Mouse (Mus musculus): ENCODE results near the gene Ppp1r18. TPM values are rescaled to one million over a fixed set of nuclear protein-coding genes. Genes with fewer than 3 reads are reported as not detected.

Gene Ppp1r18
- polyA plus RNA-seq, 1 experiment from 2014 or later, result 21.2 TPM

DNA sequence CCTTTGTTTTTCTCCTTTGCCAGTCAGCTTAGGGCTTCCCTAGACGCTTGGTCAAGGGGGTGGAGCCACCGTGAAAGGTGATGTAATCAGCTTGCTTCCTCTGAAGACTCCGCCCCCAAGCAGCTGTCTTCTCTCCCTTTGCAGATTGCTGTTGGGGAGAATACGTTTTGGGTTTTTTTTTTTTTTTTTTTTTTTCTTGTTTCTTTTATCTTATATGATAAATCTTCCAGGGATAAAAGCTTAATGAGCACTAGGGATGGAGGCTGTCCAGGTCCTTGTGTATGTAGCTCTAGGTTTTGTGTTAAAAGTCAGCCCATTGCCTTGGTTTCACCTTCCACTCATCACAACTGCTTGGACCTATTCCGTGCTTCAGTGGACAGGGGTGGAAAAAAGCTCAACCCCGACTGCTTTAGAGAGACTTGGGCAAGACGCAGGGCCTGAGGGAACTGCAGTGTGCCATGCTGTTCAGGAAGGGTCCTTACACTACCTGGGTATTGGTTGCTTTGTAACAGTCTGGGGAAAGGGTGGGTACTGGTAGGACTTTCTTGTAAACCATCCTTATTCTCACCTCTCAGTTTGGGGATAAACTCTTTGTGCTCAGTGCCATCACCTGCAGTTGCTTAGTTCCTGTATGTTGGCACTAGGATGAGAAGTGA is 53.8 kb downstream of the Ppp1r18 start:
- ATAC-seq (peak; percentile 48), DNase-seq (ENCODE audit: low spot score) (peak; percentile 99)
- peak overlapping the region; percentile 96 for H3K9ac ChIP-seq (ENCODE audit: low read length)
- no peaks in the 10 kb centered on the region for H3K27me3 ChIP-seq (replicated peaks; ENCODE audit: control insufficient read depth, insufficient read depth, low read length)
- H3K4me2 ChIP-seq (ENCODE audit: low read length), result peak overlapping the region; percentile 87
- peak overlapping the region; percentile 93 for H3K27ac ChIP-seq (ENCODE audit: low read depth, low read length)
- H3K36me3 ChIP-seq (ENCODE audit: control insufficient read depth, insufficient read depth, low read length), result peaks cover 16% of the 10 kb centered on the region
- H3K4me1 ChIP-seq (ENCODE audit: control insufficient read depth, insufficient read depth, low read length), result peaks cover 25% of the 10 kb centered on the region
- peak overlapping the region; percentile 64 for H3K4me3 ChIP-seq (ENCODE audit: low read depth, low read length)
- 11% methylated on average over 7 of the region's 7 CpGs for WGBS
- H3K9me3 ChIP-seq (replicated peaks; ENCODE audit: control insufficient read depth, low read length), result no peaks in the 10 kb centered on the region

DNA sequence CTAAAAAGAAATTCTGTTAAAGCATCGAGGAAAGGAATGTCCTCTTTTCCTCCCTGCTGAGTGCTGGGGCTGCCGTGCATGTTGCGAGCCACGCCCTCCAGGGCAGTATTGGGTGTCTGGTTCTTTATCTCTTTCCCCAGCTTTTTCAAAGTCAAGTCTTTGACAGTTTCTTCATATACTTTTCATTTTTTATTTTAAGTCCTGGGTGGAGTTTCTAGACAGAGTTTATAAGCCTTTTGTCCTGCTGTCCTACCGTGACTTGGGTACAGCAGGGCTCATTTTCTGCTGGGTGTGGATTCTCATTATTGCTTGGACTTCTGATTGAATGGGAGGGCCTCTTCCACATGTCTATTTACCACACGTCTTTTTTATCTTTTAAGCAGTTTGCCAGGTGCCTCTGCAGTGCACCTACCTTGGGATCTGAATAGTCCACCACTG is 54.5 kb downstream of the Ppp1r18 start:
- 46% methylated on average over 6 of the region's 6 CpGs for WGBS
- H3K36me3 ChIP-seq (ENCODE audit: control insufficient read depth, insufficient read depth, low read length), result peaks cover 23% of the 10 kb centered on the region
- no peak for ATAC-seq
- H3K27ac ChIP-seq (ENCODE audit: low read depth, low read length), result peak overlapping the region; percentile 93
- H3K9ac ChIP-seq (ENCODE audit: low read length), result peak overlapping the region; percentile 73
- H3K4me3 ChIP-seq (ENCODE audit: low read depth, low read length), result peak overlapping the region; percentile 64
- no peaks in the 10 kb centered on the region for H3K27me3 ChIP-seq (replicated peaks; ENCODE audit: control insufficient read depth, insufficient read depth, low read length)
- H3K4me1 ChIP-seq (ENCODE audit: control insufficient read depth, insufficient read depth, low read length), result peaks cover 25% of the 10 kb centered on the region
- no peaks in the 10 kb centered on the region for H3K9me3 ChIP-seq (replicated peaks; ENCODE audit: control insufficient read depth, low read length)
- no peak for DNase-seq (ENCODE audit: low spot score)
- H3K4me2 ChIP-seq (ENCODE audit: low read length), result peak overlapping the region; percentile 87

DNA sequence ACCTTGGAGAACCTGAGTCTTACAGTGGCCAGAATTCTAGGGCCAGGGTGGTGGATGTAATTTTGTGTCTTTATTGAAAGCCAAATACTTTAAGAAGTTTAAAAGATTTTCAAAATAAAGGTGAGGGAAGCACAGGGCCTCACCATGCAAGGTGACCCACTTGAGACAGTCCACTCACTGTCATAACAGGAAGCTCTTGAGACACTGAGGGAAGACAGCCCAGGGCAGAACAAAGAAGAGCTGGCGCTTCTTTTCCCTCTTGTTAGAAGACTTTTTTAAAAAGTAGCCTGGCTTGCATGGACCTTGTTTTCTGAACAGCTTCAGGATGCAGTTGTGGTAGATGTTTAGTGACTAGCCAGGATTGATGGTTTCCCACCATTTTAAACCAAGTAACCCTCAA is 55.0 kb downstream of the Ppp1r18 start:
- H3K4me3 ChIP-seq (ENCODE audit: low read depth, low read length), result peak overlapping the region; percentile 64; the same call in 1 of the 2 replicates
- peak overlapping the region; percentile 73; the same call in 1 of the 2 replicates for H3K9ac ChIP-seq (ENCODE audit: low read length)
- no peaks in the 10 kb centered on the region for H3K27me3 ChIP-seq (replicated peaks; ENCODE audit: control insufficient read depth, insufficient read depth, low read length)
- H3K4me1 ChIP-seq (ENCODE audit: control insufficient read depth, insufficient read depth, low read length), result peaks cover 23% of the 10 kb centered on the region
- H3K27ac ChIP-seq (ENCODE audit: low read depth, low read length), result peak overlapping the region; percentile 93; the same call in 1 of the 2 replicates
- WGBS, result 90% methylated on average over 1 of the region's 1 CpGs
- no peaks in the 10 kb centered on the region for H3K9me3 ChIP-seq (replicated peaks; ENCODE audit: control insufficient read depth, low read length)
- H3K36me3 ChIP-seq (ENCODE audit: control insufficient read depth, insufficient read depth, low read length), result peaks cover 28% of the 10 kb centered on the region
- DNase-seq (ENCODE audit: low spot score), result no peak
- ATAC-seq, result no peak
- H3K4me2 ChIP-seq (ENCODE audit: low read length), result peak overlapping the region; percentile 87

DNA sequence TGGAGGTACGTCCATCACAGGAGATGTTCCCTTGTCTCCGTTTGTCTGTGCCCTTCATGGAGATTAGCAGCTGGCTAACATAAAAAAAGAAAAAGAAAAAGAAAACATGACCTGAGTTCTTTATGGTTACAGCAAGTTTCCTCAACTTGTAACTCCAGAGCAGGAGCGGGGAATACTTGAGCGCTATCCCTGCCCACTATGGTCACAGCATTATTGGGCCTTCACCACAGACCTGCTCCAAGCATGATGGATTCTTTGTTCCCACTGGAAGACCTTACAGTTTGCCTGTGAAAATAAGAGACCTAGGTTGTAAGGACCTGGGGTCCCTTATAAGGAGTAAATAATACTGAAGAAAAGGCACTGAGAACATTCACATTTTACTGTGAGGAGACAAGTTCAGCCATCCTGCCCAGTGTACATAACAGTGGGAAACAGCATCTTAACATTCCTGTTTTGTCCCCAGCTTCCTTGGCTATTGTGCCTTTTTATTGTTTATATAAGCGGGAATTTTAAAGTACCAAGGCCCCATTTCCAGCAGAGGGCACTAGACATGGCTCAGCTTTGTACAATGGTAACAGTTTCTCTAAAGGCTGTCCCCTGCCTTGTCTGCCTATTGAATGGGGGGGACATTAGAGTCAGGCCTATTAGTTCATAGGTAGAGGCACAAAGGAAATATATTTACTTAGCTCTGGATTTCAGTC is 55.6 kb downstream of the Ppp1r18 start:
- DNase-seq (ENCODE audit: low spot score) (peak; percentile 75), ATAC-seq (no peak)
- Histone ChIP-seq H3K9me3 (replicated peaks; ENCODE audit: control insufficient read depth, low read length) (no peaks in the 10 kb centered on the region), H3K4me1 (ENCODE audit: control insufficient read depth, insufficient read depth, low read length) (peaks cover 20% of the 10 kb centered on the region), H3K27me3 (replicated peaks; ENCODE audit: control insufficient read depth, insufficient read depth, low read length) (no peaks in the 10 kb centered on the region), H3K4me2 (ENCODE audit: low read length) (peak overlapping the region; percentile 87), H3K4me3 (ENCODE audit: low read depth, low read length) (no peak overlapping the region), H3K36me3 (ENCODE audit: control insufficient read depth, insufficient read depth, low read length) (peaks cover 33% of the 10 kb centered on the region), H3K9ac (ENCODE audit: low read length) (no peak overlapping the region), H3K27ac (ENCODE audit: low read depth, low read length) (peak overlapping the region; percentile 93; the same call in 1 of the 2 replicates)
- WGBS, result 69% methylated on average over 5 of the region's 5 CpGs

DNA sequence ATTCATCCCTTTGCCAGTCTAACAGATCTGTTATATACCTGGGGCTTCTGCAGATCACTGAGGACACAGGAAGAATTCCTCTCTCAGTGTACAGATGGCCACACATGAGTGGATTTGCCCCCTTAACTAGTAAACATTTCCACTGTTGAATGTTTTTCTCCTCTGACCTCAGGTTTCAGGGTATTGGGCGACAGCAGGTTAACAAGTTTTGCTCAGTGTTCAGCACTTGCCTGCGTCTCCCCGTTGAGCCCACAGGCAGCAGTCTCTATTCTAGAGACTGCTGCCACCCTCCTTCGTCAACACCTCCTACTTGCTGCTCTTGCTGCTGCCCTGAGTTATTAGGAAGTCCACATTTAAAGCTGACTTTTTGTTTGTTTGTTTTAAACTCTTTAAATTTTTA is 56.3 kb downstream of the Ppp1r18 start:
- H3K4me2 ChIP-seq (ENCODE audit: low read length), result no peak overlapping the region
- no peaks in the 10 kb centered on the region for H3K27me3 ChIP-seq (replicated peaks; ENCODE audit: control insufficient read depth, insufficient read depth, low read length)
- peaks cover 40% of the 10 kb centered on the region for H3K36me3 ChIP-seq (ENCODE audit: control insufficient read depth, insufficient read depth, low read length)
- ATAC-seq (no peak), DNase-seq (ENCODE audit: low spot score) (no peak)
- no peak overlapping the region for H3K9ac ChIP-seq (ENCODE audit: low read length)
- 90% methylated on average over 4 of the region's 4 CpGs for WGBS
- no peak overlapping the region for H3K27ac ChIP-seq (ENCODE audit: low read depth, low read length)
- H3K9me3 ChIP-seq (replicated peaks; ENCODE audit: control insufficient read depth, low read length), result no peaks in the 10 kb centered on the region
- H3K4me1 ChIP-seq (ENCODE audit: control insufficient read depth, insufficient read depth, low read length), result peaks cover 20% of the 10 kb centered on the region
- H3K4me3 ChIP-seq (ENCODE audit: low read depth, low read length), result no peak overlapping the region

DNA sequence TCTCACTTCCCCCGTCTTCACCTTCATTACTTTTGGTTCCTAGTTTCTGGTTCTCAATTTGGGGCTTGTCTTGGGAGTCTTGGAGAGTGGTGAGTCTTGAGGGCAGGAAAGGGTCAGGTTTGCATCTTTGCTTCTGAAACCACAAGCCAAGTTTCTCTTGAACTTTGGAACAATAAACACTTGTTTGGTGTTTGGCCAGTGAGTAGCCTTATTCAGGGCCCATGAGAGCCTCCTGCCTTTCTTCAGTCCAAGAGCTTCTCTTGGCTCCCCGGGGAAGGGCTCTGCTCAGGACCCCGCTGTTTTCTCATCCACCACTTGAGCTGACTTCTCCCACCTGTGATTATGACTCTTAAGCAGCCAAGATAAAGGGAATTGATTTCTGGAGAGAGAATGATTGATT is 57.2 kb downstream of the Ppp1r18 start:
- Histone ChIP-seq H3K9ac (ENCODE audit: low read length) (no peak overlapping the region), H3K9me3 (replicated peaks; ENCODE audit: control insufficient read depth, low read length) (no peaks in the 10 kb centered on the region), H3K36me3 (ENCODE audit: control insufficient read depth, insufficient read depth, low read length) (peaks cover 43% of the 10 kb centered on the region), H3K27me3 (replicated peaks; ENCODE audit: control insufficient read depth, insufficient read depth, low read length) (no peaks in the 10 kb centered on the region), H3K27ac (ENCODE audit: low read depth, low read length) (no peak overlapping the region; the same call in 1 of the 2 replicates), H3K4me1 (ENCODE audit: control insufficient read depth, insufficient read depth, low read length) (peaks cover 20% of the 10 kb centered on the region), H3K4me3 (ENCODE audit: low read depth, low read length) (no peak overlapping the region), H3K4me2 (ENCODE audit: low read length) (no peak overlapping the region)
- no peak for DNase-seq (ENCODE audit: low spot score)
- 82% methylated on average over 3 of the region's 3 CpGs for WGBS
- ATAC-seq, result no peak

DNA sequence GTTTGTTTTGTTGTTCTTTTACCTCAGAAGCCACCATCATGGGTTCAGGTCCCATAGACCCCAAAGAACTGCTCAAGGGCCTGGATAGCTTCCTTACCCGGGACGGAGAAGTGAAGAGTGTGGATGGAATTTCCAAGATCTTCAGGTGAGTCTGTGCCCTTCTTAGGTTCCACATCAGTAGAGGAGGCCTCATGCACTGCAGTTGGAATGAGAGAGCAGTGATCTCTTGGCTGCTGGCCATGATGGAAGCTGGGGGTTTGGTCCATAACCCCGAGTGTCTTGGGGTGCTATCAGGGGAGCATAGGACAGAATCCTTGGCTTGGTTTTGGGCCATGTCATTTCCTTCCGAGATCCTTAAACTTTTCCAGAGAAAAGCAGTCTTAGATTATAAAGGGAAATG is 57.9 kb downstream of the Ppp1r18 start:
- H3K27ac ChIP-seq (ENCODE audit: low read depth, low read length), result no peak overlapping the region
- DNase-seq (ENCODE audit: low spot score) (no peak), ATAC-seq (no peak)
- peaks cover 20% of the 10 kb centered on the region for H3K4me1 ChIP-seq (ENCODE audit: control insufficient read depth, insufficient read depth, low read length)
- peaks cover 48% of the 10 kb centered on the region for H3K36me3 ChIP-seq (ENCODE audit: control insufficient read depth, insufficient read depth, low read length)
- WGBS, result 91% methylated on average over 4 of the region's 4 CpGs
- no peak overlapping the region for H3K9ac ChIP-seq (ENCODE audit: low read length)
- H3K9me3 ChIP-seq (replicated peaks; ENCODE audit: control insufficient read depth, low read length), result no peaks in the 10 kb centered on the region
- H3K4me2 ChIP-seq (ENCODE audit: low read length), result no peak overlapping the region
- H3K4me3 ChIP-seq (ENCODE audit: low read depth, low read length), result no peak overlapping the region
- H3K27me3 ChIP-seq (replicated peaks; ENCODE audit: control insufficient read depth, insufficient read depth, low read length), result no peaks in the 10 kb centered on the region

Measured in forebrain, embryonic 14.5 days (tissue).